Mouse (Mus musculus): ENCODE results near the gene Aebp2.
A peak's percentile ranks its signal among the peaks of the same experiment; 100 is the strongest.

The Aebp2 gene

GRCm38 (mm10) chr6:140606534-140606933 is 15.9 kb upstream of the Aebp2 start:
- DNase-seq (ENCODE audit: low read depth, low spot score): peak; percentile 83

DNA sequence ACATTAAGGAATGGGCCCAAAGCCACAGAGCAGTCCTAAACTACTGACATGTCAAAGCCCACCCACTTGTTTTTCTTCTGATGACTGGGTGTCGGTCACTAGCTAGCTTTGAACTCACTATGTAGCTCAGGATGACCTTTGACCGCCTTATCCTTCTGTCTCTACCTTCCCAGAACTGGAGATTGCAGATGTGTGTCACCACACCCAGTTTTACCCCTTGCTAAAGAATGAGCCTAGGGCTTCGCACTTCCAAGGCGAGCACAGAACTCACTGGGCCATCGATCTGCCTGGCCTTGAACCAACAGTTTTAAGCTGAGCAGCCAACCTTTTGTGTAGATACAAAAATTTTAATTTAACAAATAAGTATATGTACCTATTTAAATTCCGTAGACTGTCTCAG is 13.8 kb upstream of the Aebp2 start:
- DNase-seq (ENCODE audit: low read depth, low spot score): peak; percentile 91

- no peak for DNase-seq (ENCODE audit: low read depth, low spot score)
Measured at GRCm38 (mm10) chr6:140609533-140609932, 12.9 kb upstream of the Aebp2 start.

DNA sequence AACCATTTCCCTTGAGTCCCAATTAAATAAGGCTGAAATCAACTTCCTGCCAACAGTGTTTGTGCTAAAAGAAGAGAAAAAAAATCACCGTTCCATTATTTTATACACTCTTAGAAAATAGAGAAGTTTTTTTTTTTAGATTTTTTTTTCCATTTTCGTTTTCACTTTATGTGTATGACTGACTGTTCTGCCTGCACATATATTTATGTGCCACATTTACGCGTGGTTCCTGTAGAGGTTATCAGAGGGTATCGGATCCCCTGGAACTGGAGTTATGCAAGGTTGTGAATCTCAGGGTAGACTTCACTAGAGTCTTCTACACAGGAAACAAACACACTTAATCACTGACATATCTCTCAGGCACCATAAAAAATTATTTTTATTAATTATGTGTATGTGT is 12.3 kb upstream of the Aebp2 start:
- DNase-seq (ENCODE audit: low read depth, low spot score): no peak

GRCm38 (mm10) chr6:140611282-140611681 is 11.2 kb upstream of the Aebp2 start:
- no peak for DNase-seq (ENCODE audit: low read depth, low spot score)

DNA sequence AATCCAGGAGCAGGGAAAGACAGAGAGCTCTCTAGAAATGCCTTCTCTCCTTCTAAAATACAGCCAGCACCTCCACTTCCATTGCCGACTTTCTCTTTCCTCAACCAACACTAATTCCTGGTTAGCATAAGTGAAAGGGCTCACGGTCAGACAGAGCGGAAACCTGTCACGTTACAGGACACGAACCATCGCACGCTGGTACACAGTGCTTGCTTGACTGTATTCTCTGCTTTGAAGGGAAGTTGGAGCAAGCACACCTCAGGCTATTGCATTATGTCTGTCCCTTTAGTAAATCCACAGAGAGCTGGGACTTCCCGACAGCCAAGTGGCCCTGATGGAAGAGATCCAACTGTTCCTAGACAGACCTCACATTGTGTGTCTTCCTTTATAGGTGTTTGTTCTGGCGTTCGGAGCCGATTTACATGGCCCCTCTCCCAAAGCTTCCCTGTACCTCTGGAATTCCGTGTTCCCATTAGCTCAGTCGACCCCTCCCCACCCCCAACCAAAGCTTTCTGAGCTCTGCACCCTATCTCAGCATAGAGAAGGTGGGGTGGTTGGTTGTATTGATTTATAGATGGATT is 10.5 kb upstream of the Aebp2 start:
- no peak for DNase-seq (ENCODE audit: low read depth, low spot score)

GRCm38 (mm10) chr6:140613822-140614221 is 8.6 kb upstream of the Aebp2 start:
- DNase-seq (ENCODE audit: low read depth, low spot score): no peak

- DNase-seq (ENCODE audit: low read depth, low spot score): no peak
Measured at GRCm38 (mm10) chr6:140614711-140615110, 7.8 kb upstream of the Aebp2 start.

DNA sequence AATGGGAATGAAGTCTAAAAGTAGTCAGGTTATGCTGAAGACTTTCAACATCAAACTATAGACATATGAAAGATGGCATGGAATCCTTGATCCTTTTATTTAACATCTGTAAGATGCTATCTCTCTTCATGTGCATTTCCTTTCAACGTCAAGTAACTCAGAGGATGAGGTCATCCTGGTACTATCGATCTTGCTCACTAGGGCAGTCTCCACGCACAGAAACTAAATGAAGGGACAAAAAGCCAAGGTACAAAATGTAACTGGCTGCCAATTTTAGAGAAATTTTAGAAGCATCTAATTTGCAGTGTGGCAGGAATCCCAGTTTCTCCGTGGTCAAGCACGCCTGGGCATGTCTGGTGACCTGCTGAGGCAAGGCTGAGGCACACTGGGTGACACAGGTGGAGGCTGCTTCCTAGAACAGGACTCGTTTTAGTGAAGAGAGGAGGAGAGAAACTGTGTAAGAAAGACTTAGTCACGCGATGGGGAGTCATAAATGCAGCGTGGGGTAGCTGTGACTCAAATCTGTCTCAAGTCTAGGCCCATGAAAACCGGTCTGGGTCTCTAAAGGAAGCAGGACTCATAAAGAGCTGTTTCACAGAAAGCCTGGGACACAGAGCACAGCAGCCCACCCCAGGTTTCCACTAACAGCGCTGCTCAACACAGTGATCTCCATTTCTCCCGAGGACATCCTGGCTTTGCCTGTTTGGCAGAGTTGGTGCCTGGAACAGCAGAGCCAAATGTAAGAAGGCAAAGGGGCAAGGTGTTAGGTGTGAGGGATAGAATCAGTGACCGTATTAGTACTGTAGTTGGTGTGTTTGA is 1.7 kb upstream of the Aebp2 start:
- DNase-seq (ENCODE audit: low read depth, low spot score): no peak

DNA sequence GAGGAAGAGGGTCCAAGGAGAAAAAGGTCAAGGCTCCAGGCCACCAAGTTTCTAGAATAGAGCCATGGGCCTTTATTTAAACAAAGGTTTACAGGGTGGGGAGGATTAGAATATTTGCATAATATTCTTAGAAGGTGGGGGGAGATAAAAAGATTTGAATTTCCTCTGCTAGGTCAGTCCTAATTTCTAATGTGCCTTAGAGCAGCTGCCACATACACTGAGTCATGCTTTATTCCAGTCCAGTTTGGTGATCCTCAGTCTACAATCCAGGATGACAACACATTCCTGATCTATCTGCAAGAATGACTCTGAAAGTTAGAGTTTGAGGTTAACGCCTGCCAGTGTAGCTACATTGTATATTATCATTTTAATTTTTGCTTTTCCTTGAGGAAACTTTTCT is 841 bp upstream of the Aebp2 start:
- DNase-seq (ENCODE audit: low read depth, low spot score): no peak

- DNase-seq (ENCODE audit: low read depth, low spot score): peak; percentile 89
Measured at GRCm38 (mm10) chr6:140623226-140624095, 998 bp downstream of the Aebp2 start.

DNA sequence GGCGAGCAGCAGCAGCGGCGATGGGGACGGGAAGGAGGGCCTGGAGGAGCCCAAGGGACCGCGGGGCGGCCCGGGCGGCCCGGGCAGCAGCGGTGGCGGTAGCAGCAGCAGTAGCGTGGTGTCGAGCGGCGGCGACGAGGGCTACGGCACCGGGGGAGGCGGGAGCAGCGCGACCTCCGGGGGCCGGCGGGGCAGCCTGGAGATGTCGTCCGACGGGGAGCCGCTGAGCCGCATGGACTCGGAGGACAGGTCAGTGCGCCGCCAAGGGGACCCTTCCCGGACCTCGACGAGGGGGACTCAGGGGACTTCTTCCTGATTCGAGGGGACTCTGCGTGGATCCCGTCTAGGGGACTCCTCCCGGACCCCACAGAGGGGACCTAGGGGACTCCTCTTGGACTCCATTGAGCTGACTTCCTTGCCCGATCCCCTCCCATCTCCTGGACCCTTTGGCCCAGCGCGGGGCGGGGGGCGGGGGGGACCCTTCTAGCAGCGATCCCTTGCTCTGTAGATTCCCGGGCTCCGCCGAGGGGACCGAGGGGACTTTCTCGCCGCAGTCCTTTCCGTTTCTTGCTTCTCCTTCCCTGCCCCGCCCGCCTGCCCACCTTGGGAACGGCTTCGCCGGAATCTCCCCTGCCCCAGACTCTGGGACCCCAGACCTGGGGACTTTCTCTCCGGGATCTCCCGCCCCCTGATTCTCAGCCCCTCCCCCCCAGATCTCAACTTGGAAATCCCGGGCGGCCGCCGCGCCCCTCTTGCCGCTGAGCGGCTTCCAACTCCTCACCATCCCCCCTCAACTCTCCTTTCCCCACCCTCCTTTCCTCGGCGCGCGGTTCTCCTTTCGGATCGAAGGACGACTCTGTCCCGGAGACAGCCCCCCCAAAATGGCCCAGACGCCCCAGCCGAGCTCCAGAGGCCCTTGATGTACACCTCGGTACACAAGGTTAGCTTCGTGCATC is 1.9 kb downstream of the Aebp2 start:
- DNase-seq (ENCODE audit: low read depth, low spot score): peak; percentile 75

DNA sequence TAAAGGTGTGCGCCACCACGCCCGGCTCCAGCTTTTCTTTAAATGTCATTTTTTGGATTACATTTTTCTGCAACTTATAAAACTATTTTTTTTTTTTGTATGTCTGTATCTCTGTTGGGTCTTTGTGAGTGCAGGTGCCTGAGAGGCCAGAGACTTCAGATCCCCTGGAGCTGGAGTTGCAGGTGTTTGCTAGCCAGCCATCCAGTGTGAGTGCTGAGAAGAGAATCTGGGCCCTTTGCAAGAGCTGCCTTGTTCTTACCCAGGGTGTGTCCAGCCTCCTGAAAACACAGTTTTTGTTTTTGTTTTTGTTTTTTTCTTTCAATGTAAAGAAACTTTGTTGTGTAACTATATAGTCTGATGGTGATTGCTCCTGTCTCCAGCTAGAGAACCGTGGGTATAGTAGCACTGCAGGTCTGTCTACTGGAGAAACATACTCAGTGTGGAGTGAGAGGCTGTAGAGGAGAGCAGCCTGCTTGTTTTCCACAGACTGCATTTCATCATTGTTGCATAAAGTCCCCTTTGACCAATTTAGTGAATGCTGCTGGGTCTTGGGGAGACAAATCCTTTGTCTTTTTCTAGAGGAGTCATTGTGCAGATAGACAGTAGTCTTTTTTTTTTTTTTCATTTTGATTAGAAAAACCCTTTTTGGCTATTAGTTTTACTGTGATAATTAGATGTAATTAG is 6.9 kb downstream of the Aebp2 start:
- no peak for DNase-seq (ENCODE audit: low read depth, low spot score)

GRCm38 (mm10) chr6:140630306-140630705 is 7.8 kb downstream of the Aebp2 start:
- DNase-seq (ENCODE audit: low read depth, low spot score): no peak

GRCm38 (mm10) chr6:140633616-140634015 is 11.2 kb downstream of the Aebp2 start:
- no peak for DNase-seq (ENCODE audit: low read depth, low spot score)

DNA sequence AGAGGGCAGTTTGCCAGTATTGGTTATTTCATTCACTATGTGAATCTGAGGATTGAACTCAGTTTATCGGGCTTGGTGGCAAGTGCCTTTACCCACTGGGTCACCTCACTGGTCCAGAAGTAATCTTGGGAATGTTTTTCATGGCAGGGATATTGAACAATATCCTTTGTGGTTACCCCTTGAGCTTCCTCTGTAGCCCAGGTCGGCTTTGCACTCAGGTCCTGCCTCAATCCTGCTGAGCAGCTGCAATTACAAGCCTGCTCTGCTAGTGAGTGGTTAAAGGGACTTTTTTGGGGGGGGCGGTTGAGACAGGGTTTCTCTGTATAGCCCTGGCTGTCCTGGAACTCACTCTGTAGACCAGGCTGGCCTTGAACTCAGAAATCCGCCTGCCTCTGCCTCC is 13.8 kb downstream of the Aebp2 start:
- DNase-seq (ENCODE audit: low read depth, low spot score): no peak

DNA sequence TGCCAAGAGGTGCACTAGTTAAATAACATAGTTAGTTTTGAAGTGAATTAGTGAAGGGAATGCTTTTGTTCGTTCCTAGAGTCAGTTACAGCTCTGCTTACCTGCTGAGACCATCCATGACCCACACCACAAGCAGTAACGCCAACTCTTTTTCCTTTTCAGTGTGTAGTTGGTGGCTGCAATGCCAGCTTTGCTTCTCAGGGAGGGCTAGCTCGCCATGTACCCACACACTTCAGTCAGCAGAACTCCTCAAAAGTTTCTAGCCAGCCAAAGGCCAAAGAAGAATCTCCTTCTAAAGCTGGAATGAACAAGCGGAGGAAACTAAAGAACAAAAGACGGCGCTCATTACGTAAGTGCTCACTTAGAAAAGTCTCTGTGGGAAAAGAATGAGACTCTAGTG is 19.5 kb downstream of the Aebp2 start:
- DNase-seq (ENCODE audit: low read depth, low spot score): no peak

DNA sequence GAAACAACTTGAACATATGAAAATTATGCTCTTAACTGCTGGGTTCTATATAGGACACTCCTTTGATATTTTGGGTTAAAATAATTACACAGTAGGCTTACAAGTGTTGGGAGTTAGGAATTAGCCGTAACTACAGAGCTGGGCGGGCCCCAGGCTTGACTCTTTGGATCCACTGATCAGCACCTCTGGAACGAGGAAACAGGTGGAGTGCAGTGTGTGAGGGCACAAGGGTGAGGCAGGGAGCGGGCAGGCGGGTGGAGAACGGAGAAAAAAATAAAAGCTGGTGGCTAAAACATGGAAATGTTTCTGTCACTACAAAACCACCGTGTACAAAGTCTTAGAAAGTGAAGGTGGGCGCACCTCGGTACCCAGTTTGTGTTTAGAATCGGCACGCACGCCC is 20.2 kb downstream of the Aebp2 start:
- no peak for DNase-seq (ENCODE audit: low read depth, low spot score)

GRCm38 (mm10) chr6:140645931-140646330 is 23.5 kb downstream of the Aebp2 start:
- DNase-seq (ENCODE audit: low read depth, low spot score): no peak

GRCm38 (mm10) chr6:140646892-140647291 is 24.4 kb downstream of the Aebp2 start:
- peak; percentile 63 for DNase-seq (ENCODE audit: low read depth, low spot score)

GRCm38 (mm10) chr6:140649812-140650211 is 27.3 kb downstream of the Aebp2 start:
- no peak for DNase-seq (ENCODE audit: low read depth, low spot score)

All from R1 (cell line).